Mouse (Mus musculus): Measurements from ENCODE around the gene Gm7579.
"Not testable (repeated sequence)": the region's sequence is repeated elsewhere in the genome, so short reads cannot be mapped to it uniquely, and the experiment has no call there.

DNA sequence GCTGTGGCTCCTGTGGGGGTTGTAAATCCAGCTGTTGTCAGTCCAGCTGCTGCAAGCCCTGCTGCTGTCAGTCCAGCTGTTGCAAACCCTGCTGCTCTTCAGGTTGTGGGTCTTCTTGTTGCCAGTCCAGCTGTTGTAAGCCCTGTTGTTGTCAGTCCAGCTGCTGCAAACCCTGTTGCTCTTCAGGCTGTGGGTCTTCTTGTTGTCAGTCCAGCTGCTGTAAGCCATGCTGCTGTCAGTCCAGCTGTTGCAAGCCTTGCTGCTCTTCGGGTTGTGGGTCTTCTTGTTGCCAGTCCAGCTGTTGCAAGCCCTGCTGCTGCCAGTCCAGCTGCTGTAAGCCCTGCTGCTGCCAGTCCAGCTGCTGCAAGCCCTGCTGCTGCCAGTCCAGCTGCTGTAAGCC, 477 bp downstream of the Gm7579 start:
- TF ChIP-seq POLR2A (IDR thresholded peaks at IDR 0.05; ENCODE audit: borderline replicate concordance, control insufficient read depth, low read depth, low read length); CTCF (IDR thresholded peaks at IDR 0.05; ENCODE audit: control insufficient read depth, insufficient read depth, low read length): not testable (repeated sequence)
